In the genomic region with DNA sequence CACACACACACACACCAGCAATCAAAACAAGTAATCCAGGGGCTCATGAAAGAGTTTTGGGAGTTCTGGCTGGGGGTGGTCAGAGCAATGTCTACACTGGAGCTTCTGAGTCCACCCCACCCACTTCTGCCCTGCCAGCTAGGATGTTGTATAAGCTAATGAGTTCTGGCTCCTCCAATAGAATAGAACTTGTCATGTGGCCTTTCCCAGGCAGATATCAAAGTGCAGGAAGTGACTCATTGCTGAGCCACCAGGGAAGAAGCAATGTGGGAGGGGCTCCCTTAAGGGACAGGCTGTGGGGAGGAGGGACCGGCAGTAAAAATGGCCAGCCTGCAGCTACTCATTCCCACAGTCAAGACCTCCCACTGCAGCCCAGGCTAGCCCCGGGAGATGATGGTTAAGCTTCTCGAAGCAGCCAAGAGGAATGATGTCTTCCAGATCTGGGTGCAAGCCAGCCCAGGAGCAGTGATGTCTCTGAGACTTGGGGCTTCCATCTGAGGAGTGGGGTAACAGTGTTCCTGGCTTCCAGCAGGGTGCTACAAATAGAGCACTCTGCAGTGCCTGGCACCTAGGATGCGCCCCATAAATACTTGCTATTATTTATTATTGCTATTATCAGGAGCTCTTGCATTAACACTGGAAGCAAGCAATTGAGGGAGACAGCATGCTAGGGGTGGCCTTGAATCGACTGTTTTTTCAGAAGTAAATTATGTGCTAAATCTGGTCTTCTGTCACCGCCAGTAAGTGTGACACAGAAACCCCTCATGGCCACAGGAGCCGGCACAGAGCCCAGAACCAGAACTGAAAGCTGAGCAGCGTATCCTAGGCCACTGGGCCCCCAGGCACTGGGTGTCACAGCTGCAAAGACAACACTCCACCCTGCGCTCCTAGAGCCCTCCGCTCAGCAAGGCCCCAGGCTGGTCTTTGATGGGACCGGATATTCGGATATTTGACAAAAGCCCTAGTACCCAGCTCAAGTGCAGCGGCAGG, we compare ENCODE assay signal across 8 mouse cellular contexts.
DNase-seq lines count a peak whose midpoint lies in the region; ATAC-seq and TF ChIP-seq lines count a peak whose summit lies in the region.

No protein-coding gene starts in this region.

- intact Hi-C loops in gastrocnemius, adult 2 months (cut with DNase I): no loop called here

- no peak overlapping the region for H3K4me2 ChIP-seq in intestine, embryonic 16.5 days (ENCODE audit: low read depth, low read length)
- peak overlapping the region; percentile 19; the same call in 1 of the 2 replicates for H3K4me2 ChIP-seq in liver, embryonic 12.5 days
- no peak overlapping the region for H3K4me2 ChIP-seq in forebrain, embryonic 15.5 days (replicated peaks)

- POLR2A ChIA-PET in Patski (lab: Charles Lee): no interaction called here

- peak; percentile 38 to 66 for DNase-seq in frontal cortex, adult 2 months (ENCODE audit: extremely low spot score in 1 of 2, low spot score in 1 of 2)
- DNase-seq in frontal cortex, postnatal 14 days (ENCODE audit: low spot score in 2 of 2): no peak
- DNase-seq in Patski (ENCODE audit: low read depth, low spot score): peak; percentile 33
- peak; percentile 47 for DNase-seq in gastrocnemius, adult 2 months
- peak; percentile 21 for DNase-seq in right cerebral cortex, postnatal 4 days

- H3K4me3 ChIP-seq in gastrocnemius, adult 2 months: no peak overlapping the region
- H3K4me3 ChIP-seq in intestine, embryonic 16.5 days (ENCODE audit: low read length): no peak overlapping the region
- H3K4me3 ChIP-seq in liver, embryonic 12.5 days: no peak overlapping the region
- no peak overlapping the region for H3K4me3 ChIP-seq in forebrain, embryonic 15.5 days

- WGBS in intestine, embryonic 16.5 days: 62% methylated on average over 13 of the region's 13 CpGs
- 47% methylated on average over 13 of the region's 13 CpGs for WGBS in liver, embryonic 12.5 days (ENCODE audit: insufficient replicate concordance)
- WGBS in forebrain, embryonic 15.5 days: 61% methylated on average over 13 of the region's 13 CpGs

- H3K9ac ChIP-seq in intestine, embryonic 16.5 days (ENCODE audit: low read depth, low read length): no peak overlapping the region
- no peak overlapping the region for H3K9ac ChIP-seq in liver, embryonic 12.5 days
- no peak overlapping the region for H3K9ac ChIP-seq in forebrain, embryonic 15.5 days (replicated peaks)

- no peaks in the 10 kb centered on the region for H3K9me3 ChIP-seq in intestine, embryonic 16.5 days (ENCODE audit: control insufficient read depth, low read length)
- no peaks in the 10 kb centered on the region for H3K9me3 ChIP-seq in liver, embryonic 12.5 days (replicated peaks)
- no peaks in the 10 kb centered on the region for H3K9me3 ChIP-seq in forebrain, embryonic 15.5 days

- CTCF ChIA-PET in Patski (lab: Charles Lee): interaction anchor here (1.2 kb wide), 1 partner anchor 100 kb away, joined by 3 read pairs; no protein-coding TSS in a partner anchor

- peak; percentile 67 for ATAC-seq in Patski
- ATAC-seq in intestine, embryonic 16.5 days: peak; percentile 90
- peak; percentile 53; the same call in 1 of the 2 replicates for ATAC-seq in liver, embryonic 12.5 days
- ATAC-seq in forebrain, embryonic 15.5 days (replicated peaks): no peak

- no peaks in the 10 kb centered on the region for H3K36me3 ChIP-seq in intestine, embryonic 16.5 days (ENCODE audit: control insufficient read depth, insufficient read depth, low read length)
- no peaks in the 10 kb centered on the region for H3K36me3 ChIP-seq in liver, embryonic 12.5 days
- H3K36me3 ChIP-seq in forebrain, embryonic 15.5 days: no peaks in the 10 kb centered on the region

- peak overlapping the region; percentile 31; the same call in 1 of the 2 replicates for H3K27ac ChIP-seq in gastrocnemius, adult 2 months
- H3K27ac ChIP-seq in intestine, embryonic 16.5 days (ENCODE audit: low read length): no peak overlapping the region
- H3K27ac ChIP-seq in liver, embryonic 12.5 days: peak overlapping the region; percentile 66; the same call in 1 of the 2 replicates
- H3K27ac ChIP-seq in forebrain, embryonic 15.5 days (replicated peaks): no peak overlapping the region

- no peak for TF ChIP-seq CTCF in Patski (IDR thresholded peaks at IDR 0.05)
- no peak for TF ChIP-seq CTCF in gastrocnemius, adult 2 months (IDR thresholded peaks at IDR 0.05)

- in situ Hi-C loops in Patski (cut with MboI; ENCODE audit: low pct_unique_long_range_greater_than_20kb): no loop called here

- peaks cover 13% of the 10 kb centered on the region for H3K4me1 ChIP-seq in intestine, embryonic 16.5 days (ENCODE audit: control insufficient read depth, insufficient read depth, low read length)
- H3K4me1 ChIP-seq in liver, embryonic 12.5 days: peaks cover 23% of the 10 kb centered on the region
- peaks cover 13% of the 10 kb centered on the region for H3K4me1 ChIP-seq in forebrain, embryonic 15.5 days

- no peaks in the 10 kb centered on the region for H3K27me3 ChIP-seq in Patski
- 0 out of 2 replicates have a peak, but pooled peaks cover 2% of the 10 kb centered on the region for H3K27me3 ChIP-seq in intestine, embryonic 16.5 days (replicated peaks; ENCODE audit: control insufficient read depth, insufficient read depth, low read length)
- peaks cover 8% of the 10 kb centered on the region for H3K27me3 ChIP-seq in liver, embryonic 12.5 days (replicated peaks)
- H3K27me3 ChIP-seq in forebrain, embryonic 15.5 days: no peaks in the 10 kb centered on the region

Comparison
In these comparisons a context has a peak if more than half of its experiments do, and no peak if none do; other contexts are left out.
1. DNase-seq: peak in frontal cortex, adult 2 months (2 of 2), Patski (single experiment), gastrocnemius, adult 2 months (single experiment) and right cerebral cortex, postnatal 4 days (single experiment); none in frontal cortex, postnatal 14 days (0 of 2).
2. H3K27ac ChIP-seq: peak in gastrocnemius, adult 2 months (single experiment) and liver, embryonic 12.5 days (single experiment); none in intestine, embryonic 16.5 days (single experiment) and forebrain, embryonic 15.5 days (single experiment).